Mouse (Mus musculus) lung, postnatal 36 days (tissue): ENCODE results near the gene Zfp777.

ENCODE experiments used
- DNase-seq: peaks from one replicate; pipeline ENCODE4 v3.0.0; 2022; ENCODE audit warnings: mixed read lengths

Gene Zfp777

DNA sequence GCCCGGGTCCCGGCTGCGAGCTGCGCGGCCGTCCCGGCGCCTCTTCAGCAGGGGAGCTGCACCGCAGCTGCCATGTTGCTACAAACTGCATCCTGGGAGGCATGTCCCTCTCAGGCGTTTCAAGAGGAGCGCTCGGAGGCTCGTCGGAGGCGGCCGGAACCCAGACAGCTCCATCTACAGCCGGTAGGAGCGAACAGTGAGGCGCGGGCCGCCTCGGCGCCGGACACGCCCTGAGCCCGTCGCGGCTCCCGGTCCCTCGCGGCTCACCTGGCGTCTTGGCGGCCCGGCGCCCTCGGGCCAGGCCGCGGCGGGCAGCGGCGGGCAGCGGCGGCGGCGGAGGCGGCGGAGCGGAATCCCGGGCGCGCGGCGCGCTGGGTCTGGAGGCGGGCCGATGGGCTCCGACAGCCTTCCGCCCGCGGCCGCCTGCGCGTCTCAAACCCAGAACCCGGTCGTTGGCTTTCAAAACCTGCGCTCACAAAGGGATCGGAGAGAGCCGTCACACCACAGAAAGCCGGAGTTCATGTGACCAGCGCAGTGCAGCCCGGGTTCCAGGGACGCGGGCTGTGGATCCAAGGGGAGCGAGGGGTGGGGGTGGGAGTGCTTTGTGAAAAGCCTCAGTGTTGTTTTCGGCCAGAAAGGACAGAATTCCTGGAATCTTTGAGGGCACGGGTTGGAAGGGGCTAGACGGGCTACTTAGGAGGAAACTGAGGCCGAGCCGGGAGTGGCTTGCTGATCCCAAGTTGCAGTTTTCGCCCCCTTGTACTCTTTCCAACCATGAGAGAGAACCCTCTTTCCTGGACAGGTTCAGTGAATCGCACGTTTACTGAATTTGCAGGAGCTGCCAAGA is at the start of gene Zfp777:
TSS of gene Zfp777 (minus strand) at position 486 of the 847 bp plus-strand sequence.
- peak; percentile 88 for DNase-seq

DNA sequence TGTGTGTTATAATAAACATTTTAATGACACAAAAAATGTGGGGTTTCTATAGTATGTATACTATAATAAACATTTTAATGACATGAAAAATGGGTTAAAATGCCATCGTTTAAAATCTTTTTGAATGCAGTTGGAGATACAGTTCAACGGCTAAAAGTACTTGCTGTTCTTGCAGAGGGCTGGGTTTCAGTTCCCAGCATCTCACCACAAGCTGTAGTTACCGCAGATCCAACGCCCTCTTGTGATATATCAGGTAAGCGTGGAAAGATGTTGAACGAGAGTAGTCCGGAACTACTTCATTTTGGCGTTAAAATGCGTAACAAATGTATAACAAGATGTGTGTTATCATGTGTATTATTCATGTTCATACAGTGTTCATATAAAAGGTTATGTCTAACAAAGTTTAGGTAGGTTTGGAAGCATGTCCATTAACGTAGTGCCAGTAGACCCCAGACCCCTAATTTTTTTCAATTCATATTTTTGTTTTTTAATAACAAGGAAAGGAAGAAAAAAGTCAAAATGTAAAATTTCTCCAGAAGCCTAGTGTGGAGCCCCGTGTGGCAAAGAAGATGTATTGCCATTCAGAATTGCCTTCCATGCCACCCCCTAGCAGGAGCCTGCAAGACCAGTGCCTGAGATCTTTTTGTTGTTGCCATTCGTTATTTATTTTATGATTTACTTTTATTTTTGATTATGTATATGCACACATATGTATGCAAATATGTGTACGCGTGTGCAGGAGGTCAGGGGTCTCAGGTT is 38.4 kb upstream of the Zfp777 start:
- no peak for DNase-seq

DNA sequence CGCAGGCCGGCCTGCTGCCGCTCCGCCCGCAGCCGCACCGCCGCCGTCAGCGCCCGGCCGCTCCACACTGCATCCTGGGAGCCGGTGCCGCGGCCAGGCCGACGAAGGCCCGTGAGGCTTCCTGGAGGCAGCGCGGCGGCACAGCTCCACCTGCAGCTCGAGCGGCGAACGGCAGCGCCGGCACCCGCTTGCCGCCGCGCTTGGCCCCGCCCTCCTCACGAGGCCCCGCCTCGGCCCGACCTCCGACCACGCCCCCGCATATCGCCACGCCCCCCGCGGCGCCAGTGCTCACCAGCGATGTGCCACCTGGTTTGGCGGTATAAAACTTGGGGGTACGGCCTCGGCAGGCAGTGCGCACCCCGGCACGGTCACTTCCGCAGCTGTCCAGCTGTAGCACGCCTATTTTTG is 37.8 kb upstream of the Zfp777 start, which contains the start of gene Zfp746:
TSS of gene Zfp746 (minus strand) at position 123 of the 408 bp plus-strand sequence.
- peak; percentile 91 for DNase-seq

DNA sequence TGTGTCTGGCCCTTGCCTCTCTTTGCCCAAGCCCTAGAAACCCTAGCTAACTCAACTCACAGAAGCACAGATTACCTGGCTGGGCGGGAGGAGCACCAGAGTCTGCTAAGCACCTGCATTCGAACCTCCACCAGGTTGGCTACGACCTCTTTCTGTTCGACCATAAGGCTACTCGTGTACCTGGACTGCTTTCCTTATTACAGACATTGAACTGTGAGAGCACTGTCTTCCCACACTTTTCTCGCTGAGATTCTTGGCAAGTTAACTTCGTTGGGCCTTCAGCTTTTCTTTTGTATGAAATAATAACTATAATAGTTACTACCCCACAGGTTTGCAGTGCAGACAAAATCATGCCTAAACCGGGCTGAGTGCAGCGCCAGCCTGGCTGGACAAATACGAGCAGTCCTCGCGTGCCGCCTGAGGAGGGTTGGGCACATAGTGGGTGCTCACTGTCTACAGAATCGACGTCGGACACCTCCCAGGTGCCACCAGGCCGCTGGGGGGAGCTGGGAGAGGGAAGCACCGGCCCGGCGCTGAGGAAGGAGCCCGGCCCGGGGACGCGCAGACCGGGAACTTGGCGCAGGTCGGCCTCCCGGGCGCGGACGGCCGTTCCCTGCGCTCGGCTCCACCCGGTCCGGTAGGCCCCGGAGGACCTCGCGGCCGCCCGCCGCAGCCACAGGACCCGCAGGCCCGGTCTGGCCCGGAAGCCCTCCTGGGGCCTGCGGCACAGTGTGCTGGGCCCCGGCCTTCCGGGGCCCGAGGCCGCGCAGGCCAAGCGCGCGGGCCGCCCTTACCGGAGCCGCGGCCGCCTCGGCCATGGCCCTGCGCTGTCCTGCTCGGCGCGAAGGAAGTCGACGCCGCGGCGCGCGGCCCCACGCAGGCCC is 37.1 kb upstream of the Zfp777 start:
- DNase-seq, result peak; percentile 72

DNA sequence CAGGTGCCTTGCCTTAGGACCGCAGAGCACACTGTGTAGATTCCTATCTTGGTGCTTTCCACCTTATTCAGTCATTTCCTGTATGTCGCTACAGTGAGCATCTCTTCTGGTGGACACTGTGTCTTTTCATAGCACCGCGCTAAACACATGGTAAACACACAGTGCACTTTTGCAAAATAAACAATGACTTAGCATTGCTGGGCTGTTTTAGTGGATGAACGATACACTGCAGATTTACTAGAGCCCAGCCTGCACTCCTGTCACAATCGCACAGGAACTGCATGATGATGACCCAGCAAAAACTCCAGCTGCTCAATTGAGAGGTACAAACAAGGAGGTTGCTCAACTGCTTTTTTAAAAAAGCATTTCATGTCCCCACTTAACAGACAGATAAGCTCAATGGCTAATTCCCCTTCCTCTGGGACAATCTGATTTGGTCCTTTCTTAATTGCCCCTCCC is 35.1 kb upstream of the Zfp777 start:
- peak; percentile 27 for DNase-seq

DNA sequence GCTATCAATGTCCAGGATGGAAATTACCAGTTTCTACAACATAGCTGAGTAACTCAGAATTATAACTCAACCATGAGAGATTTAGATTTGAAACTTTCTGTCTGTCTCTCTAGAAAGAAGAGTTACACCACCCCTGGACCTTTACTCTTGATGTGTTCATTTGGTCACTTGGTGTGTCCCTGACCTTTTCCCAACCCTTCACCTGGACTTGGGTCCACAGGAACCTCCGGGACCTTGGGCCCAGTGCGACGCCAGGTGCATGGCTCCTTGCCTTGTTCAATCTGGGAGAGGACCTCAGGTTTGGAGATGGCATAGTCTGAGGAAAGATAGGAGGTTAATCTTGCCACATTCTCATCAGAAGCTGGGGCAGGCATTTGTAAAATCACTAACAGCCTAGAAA is 33.2 kb upstream of the Zfp777 start:
- no peak for DNase-seq

DNA sequence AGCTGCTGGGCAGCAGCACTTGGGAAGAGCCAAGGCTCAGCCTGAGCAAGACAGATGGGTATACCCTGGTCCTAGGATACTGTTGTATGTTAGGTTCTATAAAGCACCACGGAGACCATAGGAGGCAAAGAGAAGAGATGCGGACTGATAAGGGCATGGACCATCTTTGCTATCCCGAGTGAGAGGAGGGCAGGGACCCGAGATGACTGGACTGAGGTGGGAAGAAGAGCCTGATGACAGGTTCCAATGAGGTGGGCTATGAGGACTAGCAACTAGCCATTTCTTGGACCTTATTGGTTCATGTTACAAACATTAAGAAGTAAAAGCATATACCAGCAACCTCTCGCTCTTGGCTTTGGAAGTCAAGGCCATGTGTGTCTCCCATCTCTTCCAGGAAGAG is 32.3 kb upstream of the Zfp777 start:
- DNase-seq, result no peak

DNA sequence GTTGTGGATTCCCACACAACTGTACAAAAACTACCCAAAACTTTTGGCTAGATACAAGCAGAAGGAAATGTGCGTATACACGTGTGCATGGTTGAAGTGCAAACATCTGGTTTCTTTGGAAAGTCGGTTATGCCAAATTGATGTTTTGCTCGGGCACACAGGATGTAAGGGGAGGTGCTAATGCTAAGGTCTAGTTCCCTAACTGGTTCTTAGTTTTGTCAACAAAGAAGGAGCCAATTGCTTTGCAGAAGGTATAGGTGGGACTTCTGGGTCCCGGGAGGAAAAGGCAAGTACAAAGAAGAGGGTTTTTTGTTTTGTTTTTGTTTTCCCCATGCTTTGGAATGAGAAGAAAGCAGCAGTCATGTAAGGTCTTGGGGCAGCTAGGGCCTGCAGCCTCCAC is 24.6 kb upstream of the Zfp777 start:
- peak; percentile 11 for DNase-seq

DNA sequence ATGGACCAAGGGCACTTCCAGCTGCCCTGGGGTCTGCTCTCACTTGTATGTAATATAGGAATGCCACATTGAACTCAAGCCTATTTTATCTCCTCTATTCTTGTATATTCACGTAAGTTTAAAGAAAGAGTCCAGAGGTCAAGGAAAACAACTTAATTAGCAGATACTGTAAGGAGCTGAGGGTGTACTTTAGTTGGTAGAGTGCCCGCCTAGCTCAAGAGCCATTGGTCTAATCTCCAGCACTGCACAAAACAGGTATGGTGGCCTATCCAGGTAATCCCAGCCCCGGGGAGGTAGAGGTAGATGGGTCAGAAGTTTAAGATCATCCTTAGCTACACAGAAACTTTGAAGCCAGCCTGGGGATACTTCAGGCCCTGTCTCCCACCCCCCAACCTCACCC is 18.8 kb upstream of the Zfp777 start:
- no peak for DNase-seq

DNA sequence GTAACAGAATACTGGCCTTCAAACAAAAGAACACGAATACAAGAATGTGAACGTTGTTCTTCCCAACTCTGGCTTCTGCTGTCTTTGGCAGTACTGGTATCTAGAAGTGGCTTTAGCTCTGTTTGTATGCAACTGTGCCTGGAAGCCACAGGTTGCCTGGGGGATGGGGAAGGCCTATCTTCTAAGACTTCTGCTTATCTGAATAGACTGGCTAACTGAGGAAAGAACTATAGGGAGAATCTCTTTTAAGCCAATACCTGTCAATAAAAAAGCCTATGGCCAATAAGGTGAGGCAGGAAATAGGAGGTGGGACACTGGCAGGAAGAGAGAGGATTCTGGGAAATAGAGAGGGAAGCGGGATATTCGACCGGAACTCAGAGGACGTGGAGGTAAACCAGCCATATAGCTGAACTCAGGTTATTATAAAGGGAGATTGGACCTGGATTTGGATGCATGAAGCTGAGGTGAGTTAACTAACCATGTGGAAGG is 16.9 kb upstream of the Zfp777 start:
- DNase-seq, result no peak

DNA sequence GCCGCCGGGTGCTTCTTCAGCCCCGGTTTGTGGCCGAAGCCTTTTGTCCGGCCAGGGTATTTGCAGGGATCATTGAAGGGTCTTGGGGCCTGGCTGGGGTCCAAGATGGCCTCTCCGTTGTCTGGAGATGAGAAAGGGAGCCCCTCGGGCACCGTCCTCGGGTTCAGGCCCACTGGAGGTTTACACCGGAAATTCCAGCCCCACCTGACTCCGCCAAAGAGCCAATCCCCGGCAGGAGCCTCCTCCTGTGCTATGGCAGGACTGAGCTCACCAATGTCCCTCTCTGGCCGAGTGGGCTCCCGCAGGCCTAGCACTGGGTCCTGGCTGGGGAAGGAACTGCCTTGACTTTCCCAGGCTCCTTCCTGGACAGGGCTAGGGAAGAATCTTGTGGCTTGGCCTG is 15.7 kb upstream of the Zfp777 start:
- DNase-seq, result no peak

DNA sequence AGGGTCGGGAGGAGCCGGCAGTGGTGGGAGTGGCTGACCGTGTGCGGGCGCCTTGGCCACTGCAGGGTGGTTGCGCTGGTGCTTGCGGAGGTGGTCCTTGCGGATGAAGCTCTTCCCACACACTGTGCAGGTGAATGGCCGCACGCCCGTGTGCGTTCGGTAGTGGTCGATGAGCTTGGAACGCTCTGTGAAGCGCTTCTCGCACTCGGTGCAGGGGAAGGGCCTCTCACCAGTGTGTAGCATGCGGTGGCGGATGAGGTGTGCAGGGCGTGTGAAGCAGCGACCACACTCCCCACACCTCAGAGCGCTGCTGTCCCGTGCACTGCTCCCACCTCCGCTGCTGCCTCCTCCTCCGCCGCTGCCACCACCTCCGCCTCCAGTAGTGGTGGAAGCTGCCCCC is 15.2 kb upstream of the Zfp777 start:
- DNase-seq, result no peak

DNA sequence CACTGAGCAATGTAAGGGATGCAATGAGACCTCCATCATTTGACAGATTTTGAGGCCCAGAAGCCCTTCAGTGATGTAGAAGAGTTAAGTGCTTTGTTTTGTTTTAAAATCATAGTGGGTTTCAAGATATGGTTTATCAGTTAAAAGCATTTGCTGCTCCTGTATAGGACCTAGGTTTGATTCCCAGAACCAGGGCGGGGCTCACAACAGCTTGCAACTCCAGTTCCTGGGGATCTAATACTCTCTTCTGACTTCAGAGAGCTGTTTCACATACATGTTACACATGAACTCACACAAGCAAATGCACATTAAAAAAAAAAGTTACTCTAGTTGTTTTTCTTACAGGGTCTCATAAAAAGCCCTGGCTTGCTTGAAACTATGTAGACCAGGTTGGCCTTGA is 12.2 kb upstream of the Zfp777 start:
- DNase-seq, result no peak

DNA sequence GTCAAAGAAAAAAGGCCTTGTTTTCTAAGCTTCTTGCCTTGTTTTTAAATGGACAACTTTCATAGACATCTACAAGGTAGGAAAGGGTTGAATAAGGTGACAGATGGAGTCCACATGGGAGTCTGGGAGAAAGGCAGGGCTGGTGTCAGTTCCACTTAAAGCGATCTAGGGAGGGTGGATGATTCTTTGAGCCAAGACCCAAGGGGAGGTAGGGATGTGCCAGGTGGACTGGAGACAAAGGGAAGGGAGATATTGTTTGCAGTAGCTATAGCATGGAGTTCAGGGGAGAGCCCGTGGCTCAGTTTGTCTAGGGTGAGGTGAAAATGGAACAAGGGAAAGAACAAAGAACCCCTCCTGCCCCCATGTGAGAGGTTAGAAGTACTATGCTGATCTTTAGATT is 11.7 kb upstream of the Zfp777 start:
- DNase-seq, result no peak

DNA sequence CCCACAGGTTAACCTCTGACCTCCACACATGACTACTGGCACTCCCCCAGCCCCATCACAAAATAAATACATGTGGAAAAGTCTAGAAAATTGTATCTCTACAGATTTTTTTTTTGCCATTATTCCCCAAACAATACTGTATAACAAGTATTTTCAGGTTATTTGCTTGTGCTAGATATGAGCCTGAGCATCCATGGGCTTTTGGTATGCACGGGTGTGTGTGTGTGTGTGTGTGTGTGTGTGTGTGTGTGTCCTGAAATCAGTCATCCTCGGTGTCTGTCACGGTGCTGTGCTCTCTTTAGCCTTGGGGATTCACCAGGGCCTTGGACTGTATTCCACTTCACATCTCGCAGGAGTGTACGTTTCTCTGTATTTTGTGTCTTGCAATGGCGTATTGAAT is 3.4 kb upstream of the Zfp777 start:
- DNase-seq, result no peak

DNA sequence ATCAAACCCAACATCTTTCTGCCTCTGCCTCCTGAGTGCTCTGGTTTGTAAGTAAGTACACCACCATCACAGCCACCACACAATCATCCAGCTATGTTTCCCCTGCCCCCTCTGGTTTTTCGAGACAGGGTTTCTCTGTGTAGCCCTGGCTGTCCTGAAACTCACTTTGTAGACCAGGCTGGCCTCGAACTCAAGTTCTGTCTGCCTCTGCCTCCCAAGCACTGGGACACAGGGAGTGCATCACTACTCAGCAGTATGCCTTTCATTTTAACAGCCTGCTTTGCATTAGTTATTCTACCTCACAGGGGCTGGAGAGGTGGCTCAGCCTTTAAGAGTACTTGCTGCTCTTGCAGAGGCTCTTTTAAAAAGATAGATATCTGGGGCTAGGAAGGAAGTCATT is 3.0 kb upstream of the Zfp777 start:
- no peak for DNase-seq

DNA sequence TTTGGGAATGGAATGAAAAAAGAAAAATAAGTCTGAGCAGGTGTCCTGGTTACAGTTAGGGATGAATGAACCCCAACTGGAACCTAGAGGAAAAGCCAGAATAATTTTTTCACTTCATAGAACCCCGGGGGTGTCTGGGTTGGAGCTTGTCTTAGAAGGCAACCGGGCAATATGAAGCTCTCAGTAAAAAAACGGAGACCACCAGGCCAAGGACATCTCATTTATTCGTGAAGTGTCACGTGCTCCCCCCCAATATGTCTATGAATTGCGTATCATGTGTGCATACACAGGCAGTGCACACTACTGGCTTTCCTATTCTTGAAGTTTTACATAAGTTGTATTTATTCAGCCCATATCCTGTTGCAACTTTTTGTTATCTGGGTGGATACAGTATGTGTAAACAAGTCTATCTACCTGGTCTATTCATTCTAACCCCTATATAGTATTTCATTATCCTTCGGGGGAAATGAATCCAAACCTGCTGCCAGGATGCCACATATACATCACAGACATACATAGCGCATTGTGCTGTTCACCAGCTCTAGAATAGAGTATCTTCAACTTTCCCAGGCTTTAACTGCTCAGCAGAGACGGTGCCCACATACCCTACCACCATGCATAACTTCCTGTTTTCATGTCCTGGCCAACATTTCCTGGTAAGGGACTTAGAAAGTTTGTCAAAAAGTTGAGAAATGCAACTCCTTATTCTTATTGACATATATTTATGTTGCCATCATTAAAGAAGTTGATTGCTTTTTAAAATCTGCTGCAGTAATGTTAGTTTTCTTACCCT is 758 bp upstream of the Zfp777 start:
- no peak for DNase-seq

DNA sequence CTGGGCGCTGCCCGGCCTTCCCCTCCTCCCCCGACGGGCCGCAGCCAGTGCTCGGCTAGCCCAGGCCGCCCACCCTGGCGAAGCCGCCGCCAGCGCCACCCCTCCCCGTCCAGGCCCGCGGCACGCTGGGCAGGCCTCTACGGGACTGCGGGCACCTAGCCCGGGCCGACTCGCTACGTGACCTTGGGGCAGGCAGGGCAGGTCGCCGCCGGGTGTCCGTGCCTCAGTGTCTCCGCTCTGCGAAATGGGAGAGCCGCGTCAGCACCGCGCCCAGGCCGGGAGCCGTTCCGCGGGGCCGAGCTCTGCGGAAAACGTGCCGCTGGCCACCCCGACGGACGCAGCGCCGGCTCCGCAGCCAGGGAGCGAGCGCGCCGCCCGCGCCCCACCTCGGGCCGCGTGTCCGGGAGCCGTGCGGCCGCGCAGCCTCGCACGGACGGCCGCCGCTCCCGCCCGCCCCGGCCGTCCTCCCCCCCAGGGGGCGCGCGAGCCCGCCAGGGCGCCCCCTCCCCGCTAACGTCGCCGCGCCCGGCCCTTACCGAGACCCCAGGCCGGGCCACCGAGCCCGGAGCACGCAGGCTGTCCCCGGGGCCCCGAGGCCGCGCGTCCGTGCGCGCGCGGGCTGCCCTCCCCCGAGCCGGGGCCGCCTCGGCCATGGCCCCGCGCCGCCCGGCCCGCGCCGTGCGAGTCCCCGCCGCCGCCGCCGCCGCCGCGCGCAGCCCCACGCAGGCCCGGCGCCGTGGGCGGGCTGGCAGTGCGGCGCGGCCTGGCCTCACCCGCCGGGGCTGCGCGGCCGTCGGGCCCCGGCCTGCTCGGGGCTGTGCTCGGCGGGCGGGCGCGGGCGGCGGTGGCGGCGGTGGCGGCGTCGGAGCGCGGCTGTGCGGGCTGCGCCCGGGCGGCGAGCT is 1.0 kb downstream of the Zfp777 start:
- DNase-seq, result peak; percentile 13

DNA sequence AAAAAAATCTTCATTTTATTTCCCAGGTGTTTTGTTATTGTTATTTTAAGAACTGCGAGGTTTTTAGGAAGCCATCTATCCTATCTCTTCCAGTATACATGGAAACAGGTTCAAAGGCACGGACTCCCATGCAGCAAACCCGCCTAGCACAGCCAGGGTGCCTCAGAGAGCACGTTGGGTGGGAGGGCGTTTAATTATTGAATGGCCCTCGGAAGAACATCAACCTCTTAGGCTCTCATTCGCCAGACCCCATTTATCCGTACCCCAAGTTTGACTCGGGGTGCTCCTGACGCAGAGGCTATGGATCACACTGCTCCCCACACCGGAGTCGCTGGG is 1.6 kb downstream of the Zfp777 start:
- no peak for DNase-seq

DNA sequence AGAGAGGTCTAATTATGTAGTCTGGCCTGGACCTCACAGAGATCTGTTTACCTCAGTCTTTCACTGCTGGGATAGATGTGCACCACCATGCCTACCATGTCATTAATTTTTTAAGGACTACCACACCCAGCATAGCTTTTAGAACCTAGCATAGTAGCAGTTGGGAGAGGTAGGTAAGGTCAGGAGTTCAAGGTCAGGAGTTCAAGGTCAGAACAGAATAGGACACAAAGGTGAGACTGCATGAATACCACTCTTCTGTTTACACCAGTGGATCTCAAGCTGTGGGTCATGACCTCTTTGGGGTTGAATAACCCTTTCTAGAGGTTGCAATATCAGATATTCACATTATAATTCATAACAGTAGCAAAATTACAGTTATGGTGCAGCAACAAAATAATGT is 16.1 kb downstream of the Zfp777 start:
- no peak for DNase-seq
